Mouse (Mus musculus): ENCODE results near the gene Stmnd1.
"Not testable (repeated sequence)": the region's sequence is repeated elsewhere in the genome, so short reads cannot be mapped to it uniquely, and the experiment has no call there.

Gene Stmnd1

DNA sequence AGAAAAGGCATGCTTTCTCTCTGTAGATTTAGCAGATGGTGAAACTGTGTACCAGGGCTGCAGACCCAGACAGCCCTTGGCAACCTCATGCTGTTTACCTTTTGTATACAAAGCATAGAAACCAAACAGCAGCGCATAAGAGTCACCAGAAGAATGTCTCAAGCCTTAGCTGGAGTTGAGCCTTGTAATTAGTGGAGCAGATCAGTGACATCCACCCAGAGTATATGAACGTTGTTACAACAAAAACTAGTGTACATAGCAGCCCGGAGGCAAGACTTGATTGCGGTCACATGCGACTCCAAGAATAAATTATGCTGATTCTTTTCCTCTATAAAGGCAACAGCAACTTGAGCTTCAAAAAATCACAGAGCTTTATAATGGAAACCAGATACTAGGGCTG, 14.9 kb downstream of the Stmnd1 start:
- DNase-seq (ENCODE audit: low read depth, low spot score): no peak

DNA sequence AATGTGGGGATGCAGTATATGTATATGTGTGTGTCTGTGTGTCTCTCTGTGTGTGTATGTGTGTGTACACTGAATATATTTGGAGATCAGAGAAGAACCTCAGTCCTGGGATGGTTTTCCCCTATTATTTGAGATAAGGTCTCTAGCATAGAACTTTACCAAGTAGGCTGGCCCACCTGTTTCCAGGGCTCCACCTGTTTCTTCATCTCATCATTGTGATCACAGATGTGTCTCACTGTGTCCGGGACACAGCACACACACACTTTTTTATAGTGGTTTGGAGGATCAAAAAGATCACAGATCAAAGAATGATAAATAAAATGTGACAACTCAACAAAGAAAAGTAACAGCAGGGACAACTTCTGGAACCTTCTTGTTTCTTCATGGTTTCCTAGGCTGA, 17.0 kb downstream of the Stmnd1 start:
- no peak for DNase-seq (ENCODE audit: low read depth, low spot score)

DNA sequence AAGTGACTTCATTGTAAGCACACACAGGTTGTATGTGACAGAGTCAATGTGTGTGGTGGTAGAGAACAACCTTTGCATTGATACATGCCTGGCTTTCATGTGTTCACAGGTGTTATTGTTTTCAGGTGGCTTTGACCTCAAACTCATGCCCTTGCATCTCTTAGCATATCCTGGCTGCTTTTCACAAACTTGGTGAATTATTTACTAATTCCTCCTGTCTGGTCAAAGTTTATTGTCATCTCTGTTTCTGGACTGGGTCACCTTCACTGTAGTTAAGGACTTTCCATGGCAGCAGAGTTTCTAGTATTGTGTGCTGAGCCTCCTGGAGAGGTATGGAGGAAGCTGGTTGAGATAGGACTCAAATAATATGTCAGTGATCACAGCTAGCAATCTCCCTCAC, 20.8 kb downstream of the Stmnd1 start:
- DNase-seq (ENCODE audit: low read depth, low spot score): no peak

- DNase-seq (ENCODE audit: low read depth, low spot score): no peak
Measured at GRCm38 (mm10) chr13:46297701-46298100, 24.2 kb downstream of the Stmnd1 start.

GRCm38 (mm10) chr13:46310790-46311189, 37.3 kb downstream of the Stmnd1 start:
- peak; percentile 44 for DNase-seq (ENCODE audit: low read depth, low spot score)

- no peak for DNase-seq (ENCODE audit: low read depth, low spot score)
Measured at GRCm38 (mm10) chr13:46313176-46313575, 39.7 kb downstream of the Stmnd1 start.

GRCm38 (mm10) chr13:46315165-46315564, 41.6 kb downstream of the Stmnd1 start:
- no peak for DNase-seq (ENCODE audit: low read depth, low spot score)

DNA sequence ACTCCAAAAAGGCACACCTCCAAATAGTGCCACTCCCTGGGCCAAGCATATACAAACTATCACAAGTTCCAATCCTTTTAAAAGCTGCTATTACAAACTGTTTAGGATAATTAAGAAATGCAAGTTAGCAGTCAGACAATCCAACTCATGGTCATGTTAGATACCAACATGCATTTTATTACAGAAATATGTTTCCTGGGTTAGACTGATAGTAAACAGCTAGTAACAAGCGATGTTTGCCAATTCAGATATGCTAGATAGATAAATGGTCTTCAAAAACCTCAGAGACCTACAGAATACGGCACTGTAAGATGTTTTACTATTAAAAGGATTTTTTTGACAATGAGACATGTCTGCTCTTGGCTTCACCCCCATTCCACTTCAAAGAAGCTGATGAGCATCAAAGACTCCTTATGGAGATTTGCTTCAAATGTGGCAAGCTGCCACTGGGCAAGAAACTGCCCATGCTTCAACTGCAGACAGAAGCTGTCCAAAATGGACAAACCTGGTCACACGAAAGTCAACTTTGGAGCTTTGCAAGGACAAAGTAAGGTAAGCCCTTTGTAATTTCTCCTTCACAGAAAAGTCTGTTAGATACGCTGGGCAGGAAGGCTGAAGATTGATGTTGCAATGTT, 52.9 kb downstream of the Stmnd1 start:
- no peak for DNase-seq (ENCODE audit: low read depth, low spot score)

DNA sequence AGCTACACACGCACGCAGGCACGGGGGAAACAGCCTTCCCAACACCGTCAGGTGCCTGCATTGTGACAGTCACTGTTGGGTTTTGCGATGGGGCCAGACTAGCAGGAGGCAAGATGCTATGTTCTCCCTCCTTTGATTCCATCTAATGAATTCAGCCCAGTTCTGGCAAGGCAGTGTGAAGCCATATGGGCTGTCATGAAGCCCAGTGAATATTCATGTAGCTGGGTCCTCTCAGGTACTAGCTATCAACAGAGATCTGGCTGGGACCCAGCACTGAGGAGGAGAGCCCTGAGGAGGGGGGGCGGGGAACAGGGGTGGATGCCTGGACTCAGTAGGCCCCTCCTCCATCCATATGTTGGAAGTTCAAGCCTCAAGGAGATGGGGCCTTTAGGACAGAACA, 61.5 kb downstream of the Stmnd1 start:
- DNase-seq (ENCODE audit: low read depth, low spot score): no peak

DNA sequence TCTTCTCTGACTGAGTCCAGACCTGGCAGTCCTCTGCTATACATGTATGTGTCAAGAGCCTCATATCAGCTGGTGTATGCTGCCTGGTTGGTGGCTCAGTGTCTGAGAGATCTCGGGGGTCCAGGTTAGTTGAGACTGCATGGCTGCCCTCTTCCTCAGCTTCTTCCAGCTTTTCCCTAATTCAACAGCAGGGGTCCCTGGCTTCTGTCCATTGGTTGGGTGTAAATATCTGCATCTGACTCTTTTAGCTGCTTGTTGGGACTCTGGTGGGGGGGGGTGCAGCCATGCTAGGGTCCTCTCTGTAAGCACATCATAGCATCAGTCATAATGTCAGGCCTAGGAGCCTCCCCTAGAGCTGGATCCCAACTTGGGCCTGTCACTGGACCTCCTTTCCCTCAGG, 62.8 kb downstream of the Stmnd1 start:
- DNase-seq (ENCODE audit: low read depth, low spot score): not testable (repeated sequence)

DNA sequence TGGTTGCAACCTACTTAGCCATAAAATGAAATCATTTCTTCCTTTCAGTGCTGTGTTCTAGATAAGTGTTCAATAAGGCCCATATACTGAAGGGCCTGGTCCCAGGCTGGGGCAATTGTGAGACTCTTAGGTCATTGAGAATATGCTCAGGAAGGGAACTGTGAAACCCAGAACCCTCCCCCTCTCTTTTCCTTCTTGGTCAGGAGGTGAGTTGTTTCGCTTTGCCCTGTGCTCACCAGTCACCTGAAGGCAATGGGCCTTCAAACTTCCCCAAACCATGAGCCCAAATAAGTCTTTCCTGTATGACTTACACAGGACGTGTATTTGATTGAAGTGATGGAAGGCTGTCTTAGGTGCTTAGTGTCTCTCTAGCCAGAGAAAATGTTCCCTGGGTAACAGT, 64.3 kb downstream of the Stmnd1 start:
- no peak for DNase-seq (ENCODE audit: low read depth, low spot score)

DNA sequence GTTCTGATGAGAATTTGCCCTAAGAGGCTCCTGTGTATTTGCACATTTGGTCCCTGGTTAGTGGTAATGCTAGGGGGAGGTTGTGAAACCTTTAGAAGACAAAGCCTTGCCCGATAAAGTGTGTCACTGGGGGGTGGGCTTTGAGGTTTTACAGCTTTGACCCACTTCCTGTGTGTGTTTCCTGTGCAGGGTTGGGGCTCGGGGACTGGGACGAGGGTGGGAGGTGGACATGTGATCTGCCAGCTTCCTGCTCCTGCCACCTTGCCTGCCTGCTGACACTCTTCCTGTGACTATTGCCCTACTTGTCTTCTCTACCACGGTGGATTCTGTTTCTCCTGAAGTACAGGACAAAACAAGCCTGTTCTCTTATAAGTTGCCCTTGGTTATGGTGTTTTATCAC, 66.4 kb downstream of the Stmnd1 start:
- no peak for DNase-seq (ENCODE audit: low read depth, low spot score)

GRCm38 (mm10) chr13:46340583-46340982, 67.1 kb downstream of the Stmnd1 start:
- DNase-seq (ENCODE audit: low read depth, low spot score): no peak

DNA sequence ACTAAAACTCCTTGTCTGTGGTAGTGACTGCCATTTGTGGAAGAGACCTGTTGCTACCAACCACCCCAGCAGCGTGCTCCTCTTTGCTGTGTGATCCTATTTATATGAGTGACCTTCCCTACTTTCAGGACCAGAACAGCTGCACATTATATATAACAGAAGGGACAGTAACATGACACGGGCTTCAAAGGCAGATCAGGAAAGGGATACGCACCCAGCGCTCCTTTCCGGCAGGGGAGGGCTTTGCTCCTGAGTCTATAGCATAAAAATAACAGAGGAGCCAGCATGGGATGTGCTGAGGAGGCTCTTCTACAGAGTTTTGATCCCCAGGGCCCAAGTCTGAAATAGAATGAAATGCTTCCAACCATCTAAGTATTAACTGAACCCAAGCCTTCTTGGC, 67.9 kb downstream of the Stmnd1 start:
- DNase-seq (ENCODE audit: low read depth, low spot score): no peak

DNA sequence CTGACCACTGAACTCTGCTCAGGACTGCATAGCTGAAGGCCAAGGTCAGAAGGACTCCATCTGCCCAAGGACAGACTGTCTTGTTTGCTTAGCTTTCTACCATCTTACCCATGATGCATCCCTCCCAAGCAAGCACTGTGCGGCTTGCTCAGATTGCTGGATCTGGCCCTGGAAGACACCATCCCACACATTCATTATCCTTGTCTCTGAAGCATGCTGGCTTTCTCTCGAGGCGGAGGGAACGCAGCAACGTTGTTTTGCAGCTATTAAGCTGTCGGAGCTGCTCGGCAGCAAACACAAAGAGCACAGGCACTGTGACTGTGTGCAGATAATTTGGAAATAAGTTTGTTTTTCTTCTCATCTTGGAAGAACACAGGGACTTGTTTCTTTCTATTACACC, 69.7 kb downstream of the Stmnd1 start:
- DNase-seq (ENCODE audit: low read depth, low spot score): no peak

DNA sequence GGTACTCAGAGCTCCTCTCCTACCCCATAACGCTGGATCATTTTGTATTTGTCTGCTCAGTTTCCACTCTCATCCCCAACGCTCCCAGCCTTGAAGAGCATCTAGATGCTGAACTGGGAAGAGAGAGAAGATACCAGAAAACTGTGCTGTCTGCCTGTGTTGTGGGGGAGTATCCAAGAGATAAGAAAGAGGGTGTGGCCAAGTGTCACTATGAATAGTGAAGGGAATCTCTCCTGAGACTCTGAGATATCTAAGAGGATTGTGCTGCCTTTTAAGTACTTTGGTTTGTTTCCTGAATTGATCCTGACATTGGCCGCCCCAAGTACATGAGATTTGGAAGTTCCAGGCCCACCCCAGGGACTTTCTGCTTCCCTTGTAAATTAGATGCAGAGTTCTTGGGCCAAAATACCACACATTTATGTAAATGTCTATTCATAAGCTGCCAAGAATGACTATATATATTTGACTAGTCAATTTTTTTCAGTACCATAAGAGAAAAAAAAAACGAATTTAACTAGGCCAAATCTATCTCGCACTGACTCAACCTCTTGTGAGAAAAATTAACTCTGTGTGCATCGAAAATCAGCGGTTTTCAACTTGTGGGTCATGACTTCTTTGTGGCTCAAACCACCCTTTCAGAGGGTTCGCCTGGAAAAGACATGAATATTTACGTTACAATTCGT, 73.5 kb downstream of the Stmnd1 start:
- no peak for DNase-seq (ENCODE audit: low read depth, low spot score)

- no peak for DNase-seq (ENCODE audit: low read depth, low spot score)
Measured at GRCm38 (mm10) chr13:46349664-46350063, 76.1 kb downstream of the Stmnd1 start.
